Mouse (Mus musculus) adrenal gland, adult 2 months (tissue): ENCODE measurements around the gene Trpv5. TPM values are rescaled to one million over a fixed set of nuclear protein-coding genes. Genes with fewer than 3 reads are reported as not detected.

Source experiments
- DNase-seq: peaks from one replicate; pipeline ENCODE4 v3.0.0; 2021
- long read RNA-seq: library from polyadenylated mRNA; stranded (forward); transcript quantifications from one replicate; pipeline ENCODE4 v2.0.0, GENCODE M21; 2021
- polyA plus RNA-seq: library from polyadenylated mRNA; depleted of rRNA; stranded (reverse); fragments of >200 nt; gene quantifications from 2 replicates; pipeline ENCODE4 v1.2.3, GENCODE M21; 2012; rRNA removed
- total RNA-seq, 2 experiments: library from RNA; stranded (reverse); gene quantifications; 2 replicates each; pipeline ENCODE4 v1.2.3; 2021

Trpv5 gene
- not detected for total RNA-seq
- not detected in 2 replicates for polyA plus RNA-seq
- long read RNA-seq: 0 reads

- DNase-seq: no peak
Measured at GRCm38 (mm10) chr6:41680669-41681068, at the start of gene Trpv5. Gene Trpv5 (minus strand): TSS chr6:41680769.

GRCm38 (mm10) chr6:41727989-41728609 is 47.5 kb upstream of the Trpv5 start:
- no peak for DNase-seq

GRCm38 (mm10) chr6:41721430-41721829 is 40.9 kb upstream of the Trpv5 start:
- no peak for DNase-seq

GRCm38 (mm10) chr6:41710281-41710680 is 29.7 kb upstream of the Trpv5 start:
- DNase-seq: no peak

GRCm38 (mm10) chr6:41706275-41706674 is 25.7 kb upstream of the Trpv5 start:
- no peak for DNase-seq

GRCm38 (mm10) chr6:41704123-41704522 is 23.6 kb upstream of the Trpv5 start, which contains the start of gene Kel:
Gene Kel (minus strand): TSS chr6:41704339.
- no peak for DNase-seq

GRCm38 (mm10) chr6:41702928-41703327 is 22.4 kb upstream of the Trpv5 start:
- no peak for DNase-seq

- DNase-seq: no peak
Measured at GRCm38 (mm10) chr6:41701245-41701644, 20.7 kb upstream of the Trpv5 start.

- DNase-seq: no peak
Measured at GRCm38 (mm10) chr6:41694407-41694806, 13.8 kb upstream of the Trpv5 start.

- no peak for DNase-seq
Measured at GRCm38 (mm10) chr6:41692200-41692599, 11.6 kb upstream of the Trpv5 start.

- no peak for DNase-seq
Measured at GRCm38 (mm10) chr6:41685596-41685995, 5.0 kb upstream of the Trpv5 start.

- DNase-seq: no peak
Measured at GRCm38 (mm10) chr6:41684911-41685310, 4.3 kb upstream of the Trpv5 start.

GRCm38 (mm10) chr6:41684131-41684530 is 3.6 kb upstream of the Trpv5 start, which contains the start of gene Llcfc1:
Gene Llcfc1 (plus strand): TSS chr6:41684431.
- no peak for DNase-seq

GRCm38 (mm10) chr6:41681656-41682055 is 1.1 kb upstream of the Trpv5 start:
- no peak for DNase-seq

GRCm38 (mm10) chr6:41676530-41676929 is 4.0 kb downstream of the Trpv5 start:
- DNase-seq: no peak

GRCm38 (mm10) chr6:41662320-41662719 is 18.2 kb downstream of the Trpv5 start:
- DNase-seq: peak; percentile 2

GRCm38 (mm10) chr6:41658487-41658886 is 22.1 kb downstream of the Trpv5 start:
- no peak for DNase-seq

GRCm38 (mm10) chr6:41654648-41655047 is 25.9 kb downstream of the Trpv5 start:
- DNase-seq: no peak

- DNase-seq: no peak
Measured at GRCm38 (mm10) chr6:41653173-41653572, 27.4 kb downstream of the Trpv5 start.

GRCm38 (mm10) chr6:41646672-41647071 is 33.9 kb downstream of the Trpv5 start:
- no peak for DNase-seq

- no peak for DNase-seq
Measured at GRCm38 (mm10) chr6:41646220-41646619, 34.3 kb downstream of the Trpv5 start.

GRCm38 (mm10) chr6:41643227-41643626 is 37.3 kb downstream of the Trpv5 start:
- DNase-seq: no peak

GRCm38 (mm10) chr6:41642765-41643164 is 37.8 kb downstream of the Trpv5 start:
- DNase-seq: no peak

GRCm38 (mm10) chr6:41641173-41641866 is 39.2 kb downstream of the Trpv5 start:
- DNase-seq: no peak
